Mouse (Mus musculus): Measurements from ENCODE around the gene Tex29. TPM values are rescaled to one million over a fixed set of nuclear protein-coding genes. Genes with fewer than 3 reads are reported as not detected.

Gene Tex29
- polyA plus RNA-seq, 1 experiment from 2014 or later = not detected

DNA sequence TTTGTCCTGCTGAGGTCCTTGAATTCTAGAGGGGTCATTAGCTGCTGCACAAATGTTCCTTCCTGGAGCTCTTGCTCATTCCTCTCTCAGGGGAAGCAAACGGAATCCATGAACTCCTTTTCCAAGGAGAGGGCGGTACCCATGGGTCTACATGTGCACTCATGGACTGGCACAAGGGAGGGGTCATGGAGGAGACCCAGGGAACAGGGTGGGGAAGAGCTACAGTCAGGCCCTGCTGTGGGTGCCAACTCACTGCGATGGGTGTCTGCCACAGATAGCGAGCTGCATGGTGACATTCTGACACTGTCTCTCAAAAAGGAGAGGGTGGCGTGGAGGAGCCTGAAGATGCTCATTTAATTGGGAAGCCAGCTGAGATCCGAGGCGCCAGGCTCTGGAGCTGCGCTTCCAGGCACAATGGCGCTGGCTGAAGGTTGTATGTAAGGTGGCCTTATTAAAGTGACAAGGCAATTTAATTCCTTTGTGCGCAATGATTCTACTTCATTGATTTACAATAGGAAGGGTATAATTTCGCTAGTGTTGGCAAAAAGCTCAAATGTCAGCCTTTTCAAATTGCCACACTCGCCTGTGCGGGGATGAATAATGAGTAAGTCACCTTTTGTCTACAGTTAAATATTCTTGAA, 55.9 kb downstream of the Tex29 start:
- DNase-seq (ENCODE audit: low spot score) = no peak
- H3K36me3 ChIP-seq (replicated peaks; ENCODE audit: control insufficient read depth, insufficient read depth, low read depth, low read length) = no peaks in the 10 kb centered on the region
- 71% methylated on average over 13 of the region's 13 CpGs for WGBS
- 0 out of 2 replicates have a peak, but pooled peaks have one; percentile 57 for ATAC-seq (replicated peaks; ENCODE audit: insufficient number of reproducible peaks, low FRiP score, low TSS enrichment, low read depth)
- H3K9ac ChIP-seq (replicated peaks; ENCODE audit: low read length) = no peak overlapping the region
- no peaks in the 10 kb centered on the region for H3K27me3 ChIP-seq (ENCODE audit: control insufficient read depth, insufficient read depth, low read length)
- no peaks in the 10 kb centered on the region for H3K4me1 ChIP-seq (ENCODE audit: control insufficient read depth, insufficient read depth, low read length)
- H3K9me3 ChIP-seq (replicated peaks; ENCODE audit: control insufficient read depth, low read length) = no peaks in the 10 kb centered on the region
- H3K4me2 ChIP-seq (ENCODE audit: low read depth, low read length) = no peak overlapping the region
- no peak overlapping the region for H3K4me3 ChIP-seq (ENCODE audit: low read depth, low read length)
- H3K27ac ChIP-seq (replicated peaks; ENCODE audit: low read depth, low read length) = no peak overlapping the region

DNA sequence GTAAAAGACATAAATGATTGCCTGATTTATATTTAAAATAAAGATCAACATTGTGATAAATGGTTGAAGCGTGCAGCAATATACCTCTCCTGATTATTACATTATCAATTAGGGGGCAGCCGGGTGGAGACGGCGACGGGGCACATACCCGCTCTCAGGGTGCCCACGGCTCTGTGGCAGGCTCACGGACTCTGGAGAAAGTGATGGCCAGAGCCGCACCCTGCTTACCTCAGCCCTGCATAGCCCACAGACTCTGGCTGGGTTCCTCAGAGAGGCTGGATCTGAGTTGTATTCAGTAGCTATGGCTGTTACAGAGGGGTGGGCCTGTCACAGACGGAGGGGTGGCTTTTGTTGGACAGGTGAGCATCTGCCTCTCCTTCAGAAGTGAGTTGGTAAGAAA, 56.4 kb downstream of the Tex29 start:
- H3K9me3 ChIP-seq (replicated peaks; ENCODE audit: control insufficient read depth, low read length) = no peaks in the 10 kb centered on the region
- no peaks in the 10 kb centered on the region for H3K27me3 ChIP-seq (ENCODE audit: control insufficient read depth, insufficient read depth, low read length)
- H3K4me2 ChIP-seq (ENCODE audit: low read depth, low read length) = no peak overlapping the region
- no peak overlapping the region for H3K27ac ChIP-seq (replicated peaks; ENCODE audit: low read depth, low read length)
- no peak overlapping the region for H3K9ac ChIP-seq (replicated peaks; ENCODE audit: low read length)
- ATAC-seq (replicated peaks; ENCODE audit: insufficient number of reproducible peaks, low FRiP score, low TSS enrichment, low read depth) = no peak
- no peak for DNase-seq (ENCODE audit: low spot score)
- no peaks in the 10 kb centered on the region for H3K36me3 ChIP-seq (replicated peaks; ENCODE audit: control insufficient read depth, insufficient read depth, low read depth, low read length)
- no peaks in the 10 kb centered on the region for H3K4me1 ChIP-seq (ENCODE audit: control insufficient read depth, insufficient read depth, low read length)
- H3K4me3 ChIP-seq (ENCODE audit: low read depth, low read length) = no peak overlapping the region
- 83% methylated on average over 10 of the region's 10 CpGs for WGBS

DNA sequence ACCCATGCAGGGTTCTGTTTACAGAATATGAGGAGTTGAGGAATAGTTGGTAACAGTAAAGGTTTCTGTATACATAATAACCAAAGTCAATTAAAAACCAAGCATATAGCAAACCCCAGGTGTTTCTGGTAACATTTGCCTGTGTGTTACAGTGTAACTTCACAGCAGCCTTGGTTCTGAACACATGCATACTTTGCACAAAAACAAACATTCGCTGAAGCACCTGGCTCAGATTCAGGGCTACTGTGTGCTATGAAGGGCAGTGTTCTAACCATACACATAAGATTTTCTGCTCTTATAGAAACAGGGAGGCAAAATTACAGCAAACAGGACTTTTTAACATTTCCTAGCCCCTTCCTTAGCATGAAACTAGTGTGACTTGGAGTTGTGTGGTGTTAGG, 58.5 kb downstream of the Tex29 start:
- Histone ChIP-seq H3K27ac (replicated peaks; ENCODE audit: low read depth, low read length) (no peak overlapping the region), H3K4me2 (ENCODE audit: low read depth, low read length) (no peak overlapping the region), H3K4me1 (ENCODE audit: control insufficient read depth, insufficient read depth, low read length) (no peaks in the 10 kb centered on the region), H3K9me3 (replicated peaks; ENCODE audit: control insufficient read depth, low read length) (no peaks in the 10 kb centered on the region), H3K27me3 (ENCODE audit: control insufficient read depth, insufficient read depth, low read length) (no peaks in the 10 kb centered on the region), H3K4me3 (ENCODE audit: low read depth, low read length) (no peak overlapping the region), H3K9ac (replicated peaks; ENCODE audit: low read length) (no peak overlapping the region), H3K36me3 (replicated peaks; ENCODE audit: control insufficient read depth, insufficient read depth, low read depth, low read length) (no peaks in the 10 kb centered on the region)
- no peak for DNase-seq (ENCODE audit: low spot score)
- ATAC-seq (replicated peaks; ENCODE audit: insufficient number of reproducible peaks, low FRiP score, low TSS enrichment, low read depth) = no peak
- 83% methylated on average over 1 of the region's 1 CpGs for WGBS

Other genes starting within 250 kb of the Tex29 start
- 87.0 and 92.0 TPM in 2 replicates for gene Ankrd10, start 204.7 kb upstream of the Tex29 start, polyA plus RNA-seq (2014; fragmentation: Nextera tagmentation; extraction: Ambion mirVana)
- not detected in 2 replicates for gene 1700016D06Rik, start 139.4 kb upstream of the Tex29 start, polyA plus RNA-seq (2014; fragmentation: Nextera tagmentation; extraction: Ambion mirVana)
- gene Arhgef7, start 112.8 kb upstream of the Tex29 start, polyA plus RNA-seq (2014; fragmentation: Nextera tagmentation; extraction: Ambion mirVana) = 43.3 and 45.5 TPM in 2 replicates

All from embryonic facial prominence, embryonic 11.5 days (tissue).